Mouse (Mus musculus) midbrain, postnatal 0 days (tissue): ENCODE data around the gene Cers4. TPM values are rescaled to one million over a fixed set of nuclear protein-coding genes. Genes with fewer than 3 reads are reported as not detected.

ENCODE experiments used
- ATAC-seq: fragments of 200-750 bp; cut with Nextera tagmentation; 2 replicates; pipeline ENCODE4 v1.8.0; 2017; ENCODE audit warnings: moderate number of reproducible peaks, mild to moderate bottlenecking, moderate TSS enrichment, moderate library complexity; ENCODE audit not compliant: low FRiP score
- DNase-seq: peaks from one replicate; pipeline ENCODE4 v3.0.0-alpha.2; 2015; ENCODE audit warnings: low spot score
- H3K27ac ChIP-seq: fragments of 300-500 bp; sonication (generic); 2 replicates; pipeline ENCODE4 v1.5.1; 2014; ENCODE audit warnings: low read depth, mild to moderate bottlenecking, low read length, mixed read lengths
- H3K27me3 ChIP-seq: fragments of 300-500 bp; sonication (generic); 2 replicates; pipeline ENCODE4 v1.6.1; 2014; ENCODE audit warnings: low read length, control low read depth, mixed read lengths; ENCODE audit not compliant: insufficient read depth
- H3K36me3 ChIP-seq: fragments of 300-500 bp; sonication (generic); 2 replicates; pipeline ENCODE4 v1.6.1; 2014; ENCODE audit warnings: low read length, control low read depth, mixed read lengths; ENCODE audit not compliant: insufficient read depth
- H3K4me1 ChIP-seq: fragments of 300-500 bp; sonication (generic); 2 replicates; pipeline ENCODE4 v1.6.1; 2014; ENCODE audit warnings: mild to moderate bottlenecking, control low read depth, antibody characterized with exemption, low read length, mixed read lengths; ENCODE audit not compliant: insufficient read depth
- H3K4me2 ChIP-seq: fragments of 300-500 bp; sonication (generic); 2 replicates; pipeline ENCODE4 v1.6.1; 2014; ENCODE audit warnings: low read depth, mild to moderate bottlenecking, low read length, mixed read lengths; ENCODE audit not compliant: poor library complexity, severe bottlenecking
- H3K4me3 ChIP-seq: fragments of 300-500 bp; sonication (generic); 2 replicates; pipeline ENCODE4 v1.5.1; 2014; ENCODE audit warnings: low read depth, mild to moderate bottlenecking, low read length, moderate library complexity
- H3K9ac ChIP-seq: fragments of 300-500 bp; sonication (generic); replicated peaks from 2 replicates; pipeline ENCODE4 v1.6.1; 2014; ENCODE audit warnings: mild to moderate bottlenecking, low read length, moderate library complexity, mixed read lengths; ENCODE audit not compliant: poor library complexity, severe bottlenecking
- H3K9me3 ChIP-seq: fragments of 300-500 bp; sonication (generic); 2 replicates; pipeline ENCODE4 v1.6.1; 2016; ENCODE audit warnings: low read length, control low read depth
- CTCF ChIP-seq: IDR thresholded peaks from 2 replicates; pipeline ENCODE4 v1.5.1; 2016; ENCODE audit warnings: antibody characterized with exemption, mild to moderate bottlenecking
- WGBS: fragments of 180-500 bp; shearing (Covaris S2); extraction: QIAGEN DNeasy Blood & Tissue Kit; methylation state at CpG from one replicate; pipeline ENCODE4 v1.1.7; 2014; 5-methylcytosine and 5-hydroxymethylcytosine counted together
- polyA plus RNA-seq: library from polyadenylated mRNA; unstranded; fragments of >200 nt; fragmentation: Nextera tagmentation; extraction: Ambion mirVana; gene quantifications from 2 replicates; pipeline ENCODE4 v1.2.1, GENCODE M21; 2015
- total RNA-seq: library from RNA; depleted of rRNA; stranded (reverse); fragments of >200 nt; gene quantifications from 2 replicates; pipeline ENCODE4 v1.2.3, GENCODE M21; 2014; rRNA removed

Cers4 gene
- total RNA-seq, result 38.3 and 40.1 TPM in 2 replicates
- 55.3 and 59.7 TPM in 2 replicates for polyA plus RNA-seq

GRCm38 (mm10) chr8:4492851-4493685 is at the start of gene Cers4:
Cers4 (plus strand) TSS chr8:4493026.
- Histone ChIP-seq H3K27ac (peak within 1 kb of the TSS; percentile 92), H3K9me3 (no peaks in the 10 kb centered on the region), H3K36me3 (no peaks in the 10 kb centered on the region), H3K9ac (peak within 1 kb of the TSS; percentile 91), H3K4me1 (peaks cover 15% of the 10 kb centered on the region; the same call in 1 of the 2 replicates), H3K27me3 (no peaks in the 10 kb centered on the region), H3K4me3 (peak within 1 kb of the TSS; percentile 60), H3K4me2 (peak within 1 kb of the TSS; percentile 81)
- TF ChIP-seq CTCF, result no peak
- WGBS, result under 1% methylated on average over 33 of the region's 39 CpGs
- peak; percentile 87 for ATAC-seq
- DNase-seq, result peak; percentile 88

GRCm38 (mm10) chr8:4458165-4458564 is 34.7 kb upstream of the Cers4 start:
- no peak overlapping the region for H3K9ac ChIP-seq
- no peak overlapping the region for H3K4me2 ChIP-seq
- DNase-seq (no peak), ATAC-seq (no peak)
- no peaks in the 10 kb centered on the region for H3K4me1 ChIP-seq
- no peak for TF ChIP-seq CTCF
- no peak overlapping the region for H3K4me3 ChIP-seq
- no peaks in the 10 kb centered on the region for H3K36me3 ChIP-seq
- no peak overlapping the region for H3K27ac ChIP-seq
- H3K9me3 ChIP-seq, result no peaks in the 10 kb centered on the region
- 91% methylated on average over 2 of the region's 2 CpGs for WGBS
- H3K27me3 ChIP-seq, result no peaks in the 10 kb centered on the region

GRCm38 (mm10) chr8:4463061-4463460 is 29.8 kb upstream of the Cers4 start:
- no peak overlapping the region for H3K9ac ChIP-seq
- DNase-seq (no peak), ATAC-seq (no peak)
- H3K27ac ChIP-seq, result no peak overlapping the region
- no peaks in the 10 kb centered on the region for H3K36me3 ChIP-seq
- H3K4me3 ChIP-seq, result no peak overlapping the region
- H3K4me1 ChIP-seq, result no peaks in the 10 kb centered on the region
- H3K4me2 ChIP-seq, result no peak overlapping the region
- TF ChIP-seq CTCF, result no peak
- no peaks in the 10 kb centered on the region for H3K9me3 ChIP-seq
- whole genome bisulfite sequencing, result 91% methylated on average over 2 of the region's 2 CpGs
- no peaks in the 10 kb centered on the region for H3K27me3 ChIP-seq

GRCm38 (mm10) chr8:4474419-4475187 is 18.2 kb upstream of the Cers4 start:
- H3K36me3 ChIP-seq, result no peaks in the 10 kb centered on the region
- no peak overlapping the region for H3K9ac ChIP-seq
- H3K4me1 ChIP-seq, result no peaks in the 10 kb centered on the region
- DNase-seq (no peak), ATAC-seq (no peak)
- H3K27me3 ChIP-seq, result no peaks in the 10 kb centered on the region
- no peak overlapping the region for H3K4me3 ChIP-seq
- WGBS, result 72% methylated on average over 7 of the region's 7 CpGs
- TF ChIP-seq CTCF, result no peak
- H3K27ac ChIP-seq, result no peak overlapping the region
- no peak overlapping the region for H3K4me2 ChIP-seq
- no peaks in the 10 kb centered on the region for H3K9me3 ChIP-seq

- no peak overlapping the region for H3K4me2 ChIP-seq
- no peaks in the 10 kb centered on the region for H3K9me3 ChIP-seq
- 82% methylated on average over 4 of the region's 4 CpGs for WGBS
- DNase-seq (no peak), ATAC-seq (no peak)
- H3K27ac ChIP-seq, result no peak overlapping the region
- TF ChIP-seq CTCF, result no peak
- H3K4me3 ChIP-seq, result no peak overlapping the region
- H3K4me1 ChIP-seq, result no peaks in the 10 kb centered on the region
- no peak overlapping the region for H3K9ac ChIP-seq
- H3K36me3 ChIP-seq, result no peaks in the 10 kb centered on the region
- no peaks in the 10 kb centered on the region for H3K27me3 ChIP-seq
Measured at GRCm38 (mm10) chr8:4481154-4481553, 11.7 kb upstream of the Cers4 start.

- Histone ChIP-seq H3K9me3 (no peaks in the 10 kb centered on the region), H3K4me2 (no peak overlapping the region), H3K27ac (no peak overlapping the region), H3K4me3 (no peak overlapping the region), H3K9ac (no peak overlapping the region), H3K4me1 (no peaks in the 10 kb centered on the region), H3K36me3 (no peaks in the 10 kb centered on the region), H3K27me3 (no peaks in the 10 kb centered on the region)
- WGBS, result 83% methylated on average over 4 of the region's 4 CpGs
- no peak for TF ChIP-seq CTCF
- ATAC-seq (no peak), DNase-seq (no peak)
Measured at GRCm38 (mm10) chr8:4481586-4481985, 11.2 kb upstream of the Cers4 start.
